Mouse (Mus musculus) embryo, embryonic 11.5 days (tissue): ENCODE results near the gene Mrpl38.

Source experiments
- DNase-seq: peaks from one replicate; pipeline ENCODE4 v3.0.0-alpha.2; 2012; ENCODE audit warnings: low read depth, low spot score

Gene Mrpl38

DNA sequence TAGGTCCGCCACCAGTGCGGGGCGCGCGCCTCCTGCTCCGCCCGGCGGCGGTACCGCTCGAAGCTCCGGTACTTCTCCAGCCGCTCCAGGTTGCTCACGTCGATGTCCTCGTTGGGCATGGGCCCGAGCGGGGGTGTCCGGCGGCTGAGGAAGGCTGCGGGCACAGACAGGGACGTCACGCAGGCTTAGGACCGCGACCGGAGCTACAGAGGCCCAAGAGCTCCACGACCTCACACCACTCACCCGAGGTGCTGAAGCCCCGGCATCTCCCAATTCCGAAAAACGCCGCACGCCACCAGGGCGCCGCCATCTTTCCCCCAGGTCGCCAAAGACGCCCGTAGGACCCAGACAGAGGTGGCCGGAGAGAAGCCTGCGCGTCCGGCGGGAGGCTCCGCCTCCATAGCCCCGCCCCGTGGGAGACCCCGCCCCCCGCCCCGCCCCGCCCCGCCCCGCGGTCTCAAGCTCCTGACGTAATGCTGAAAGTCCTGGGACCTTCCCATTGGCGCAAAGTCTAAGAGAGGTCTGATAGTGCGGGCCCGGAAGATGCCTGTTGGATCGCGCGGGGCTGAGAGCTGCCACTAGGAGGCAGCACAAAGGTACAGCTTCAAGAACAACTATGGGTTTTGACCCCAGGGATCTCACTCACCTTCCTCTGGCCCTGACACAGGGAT is at the start of gene Mrpl38:
Mrpl38 (minus strand) TSS at position 401 of the 671 bp plus-strand sequence.
- DNase-seq = peak; percentile 94

- DNase-seq = no peak
These were observed 48.7 kb upstream of the Mrpl38 start for GRCm38 (mm10) chr11:116187226-116187930.

GRCm38 (mm10) chr11:116186360-116186759 is 47.7 kb upstream of the Mrpl38 start:
- DNase-seq = no peak

DNA sequence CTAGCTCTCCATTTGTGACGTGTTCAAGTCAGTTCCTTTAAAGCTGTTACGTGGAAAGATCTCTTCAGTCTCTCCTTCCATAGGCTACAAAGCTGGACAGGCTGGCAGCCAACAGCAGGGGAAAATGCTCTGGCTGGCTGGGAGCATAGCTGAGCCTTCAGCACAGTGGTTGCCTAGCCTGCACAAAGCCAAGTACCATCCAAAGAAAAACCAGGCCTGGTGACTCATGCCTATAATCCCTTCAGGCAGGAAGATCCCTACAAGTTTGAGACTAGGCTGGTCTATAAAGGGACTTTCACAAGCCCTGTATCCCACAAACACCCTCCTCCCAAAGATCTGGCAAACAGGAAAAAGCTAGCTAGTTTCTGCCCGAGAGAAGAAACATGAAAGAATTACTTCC is 47.2 kb upstream of the Mrpl38 start:
- DNase-seq = no peak

DNA sequence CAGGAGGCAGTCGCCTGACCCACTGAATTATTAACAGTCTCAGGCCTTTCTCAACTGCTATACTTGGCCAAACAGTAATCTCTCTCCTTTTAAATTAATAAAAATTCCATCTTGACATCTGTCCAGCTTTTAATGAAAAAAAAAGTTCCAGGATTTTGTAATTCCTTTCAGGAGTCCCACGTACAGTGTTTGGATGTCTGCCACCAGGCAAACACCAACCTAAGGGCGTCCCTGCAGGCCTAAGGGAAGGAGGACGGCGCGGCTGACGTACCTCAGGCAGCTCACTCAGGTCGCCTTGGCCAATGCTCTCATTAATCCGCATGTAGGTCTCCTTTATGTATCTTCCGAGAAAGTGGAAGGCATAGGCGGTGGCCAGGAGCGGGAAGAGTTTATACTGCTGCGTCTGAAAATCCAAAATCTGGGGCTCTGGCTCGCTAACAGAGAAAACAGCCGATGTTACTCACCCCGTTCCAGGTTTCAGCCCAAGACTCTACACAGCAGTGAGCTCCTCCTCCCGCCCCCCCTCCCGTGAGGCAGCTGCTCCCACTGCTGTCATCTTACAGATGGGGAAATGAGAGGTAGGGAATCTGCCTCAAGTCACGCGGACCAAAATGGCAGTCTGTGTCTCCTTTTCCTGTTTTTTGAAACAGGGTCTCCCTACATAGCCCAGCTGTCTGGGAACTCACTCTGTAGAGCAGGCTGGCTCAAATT is 39.9 kb upstream of the Mrpl38 start:
- no peak for DNase-seq

GRCm38 (mm10) chr11:116176010-116176409 is 37.3 kb upstream of the Mrpl38 start:
- no peak for DNase-seq

GRCm38 (mm10) chr11:116174775-116175448 is 36.2 kb upstream of the Mrpl38 start:
- no peak for DNase-seq

- no peak for DNase-seq
These were observed 33.3 kb upstream of the Mrpl38 start for GRCm38 (mm10) chr11:116171959-116172358.

DNA sequence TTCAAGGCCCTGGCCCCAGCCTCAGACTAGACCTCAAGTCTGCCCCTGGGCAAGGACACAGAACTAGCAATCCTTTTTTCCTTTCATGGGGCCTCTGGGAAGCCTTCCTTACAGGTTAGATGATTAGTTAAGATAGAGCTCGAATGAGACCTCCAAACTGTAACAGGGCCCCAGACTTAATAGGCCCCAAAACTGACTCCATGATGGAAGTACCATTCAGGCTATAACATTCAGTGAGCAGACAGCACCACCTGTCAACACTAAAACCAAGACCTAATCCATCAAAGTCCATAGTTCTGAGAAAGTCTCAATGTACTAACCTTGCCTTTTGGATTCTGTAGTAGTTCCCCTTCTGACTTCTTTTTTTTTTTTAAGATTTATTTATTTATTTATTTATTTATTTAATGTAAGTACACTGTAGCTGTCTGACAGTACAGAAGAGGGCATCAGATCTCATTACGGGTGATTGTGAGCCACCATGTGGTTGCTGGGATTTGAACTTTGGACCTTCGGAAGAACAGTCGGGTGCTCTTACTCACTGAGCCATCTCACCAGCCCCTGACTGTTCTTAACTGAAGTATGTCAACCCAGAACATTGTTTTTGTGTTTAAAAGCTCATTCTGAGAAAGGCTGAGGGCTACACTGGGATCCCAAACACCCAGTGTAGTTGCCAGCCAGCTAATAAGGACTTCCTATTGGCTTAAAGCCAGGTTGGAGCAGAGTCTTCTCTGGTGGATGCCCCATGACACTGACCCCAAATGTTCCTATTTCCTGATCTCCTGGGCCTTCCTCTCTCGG is 31.5 kb upstream of the Mrpl38 start:
- no peak for DNase-seq

DNA sequence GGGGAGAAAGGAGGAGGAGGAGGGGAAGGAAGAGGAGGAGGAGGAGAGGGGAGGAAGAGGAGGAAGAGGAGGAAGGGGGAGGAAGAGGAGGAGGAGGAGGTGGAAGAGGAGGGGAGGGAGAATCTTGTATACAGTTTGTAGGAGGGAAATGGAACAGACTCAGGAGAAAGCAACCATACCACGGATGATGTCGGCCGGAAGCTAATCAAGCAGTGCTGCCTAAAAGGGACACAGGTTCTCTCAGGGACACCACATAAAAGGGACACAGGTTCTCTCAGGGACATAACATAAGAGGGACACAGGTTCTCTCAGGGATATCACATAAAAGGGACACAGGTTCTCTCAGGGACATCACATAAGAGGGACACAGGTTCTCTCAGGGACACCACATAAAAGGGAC is 30.5 kb upstream of the Mrpl38 start:
- DNase-seq = no peak

DNA sequence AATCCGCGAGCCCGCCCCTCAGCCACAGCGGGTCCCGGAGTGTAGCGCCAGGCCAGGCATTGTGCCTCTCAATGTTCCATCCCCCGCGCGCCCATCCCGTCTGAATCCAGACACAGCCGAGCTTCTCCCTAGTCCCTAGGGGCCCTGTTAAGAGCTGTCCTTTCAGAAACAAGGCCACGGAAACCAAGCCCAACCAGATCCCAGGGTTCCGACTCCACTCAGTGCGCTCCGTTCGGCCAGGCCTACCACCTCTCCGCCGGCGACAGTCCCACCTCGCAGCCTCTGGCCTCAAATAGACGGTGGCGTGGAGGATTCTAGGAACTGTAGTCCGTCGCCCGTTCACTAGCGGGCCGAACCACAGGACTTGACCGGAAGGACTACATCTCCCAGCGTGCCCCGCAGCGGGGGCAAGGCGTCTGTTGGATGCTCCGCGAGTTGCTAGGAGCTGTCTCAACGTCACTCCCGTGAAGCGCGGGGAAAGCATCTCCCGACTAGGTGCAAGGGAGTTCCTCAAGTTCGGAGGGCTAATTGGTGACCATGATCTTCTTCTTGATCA is 29.3 kb upstream of the Mrpl38 start, which contains the start of gene Fbf1:
Fbf1 (minus strand) TSS at position 283 of the 556 bp plus-strand sequence.
- DNase-seq = peak; percentile 92

- DNase-seq = peak; percentile 8
These were observed 28.6 kb upstream of the Mrpl38 start for GRCm38 (mm10) chr11:116167232-116167631.

DNA sequence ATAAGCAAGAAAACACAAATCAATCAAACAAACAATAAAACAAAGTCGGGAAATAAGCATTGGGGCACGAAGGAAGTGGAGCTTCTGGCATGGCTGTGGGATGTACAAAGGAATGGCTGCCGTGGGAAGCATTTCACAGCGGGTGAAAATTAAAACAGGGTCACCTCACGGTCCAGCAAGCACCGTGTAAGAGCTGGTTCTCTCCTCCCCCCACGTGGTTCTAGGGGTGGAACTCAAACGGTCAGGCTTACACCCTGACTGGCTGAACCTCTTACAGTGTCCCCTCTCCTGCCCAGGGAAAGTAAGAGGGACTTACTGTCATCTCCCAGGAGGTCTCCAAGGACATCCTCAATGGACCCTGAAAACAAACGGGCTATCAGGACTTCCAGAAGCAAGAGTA is 24.3 kb upstream of the Mrpl38 start:
- no peak for DNase-seq

DNA sequence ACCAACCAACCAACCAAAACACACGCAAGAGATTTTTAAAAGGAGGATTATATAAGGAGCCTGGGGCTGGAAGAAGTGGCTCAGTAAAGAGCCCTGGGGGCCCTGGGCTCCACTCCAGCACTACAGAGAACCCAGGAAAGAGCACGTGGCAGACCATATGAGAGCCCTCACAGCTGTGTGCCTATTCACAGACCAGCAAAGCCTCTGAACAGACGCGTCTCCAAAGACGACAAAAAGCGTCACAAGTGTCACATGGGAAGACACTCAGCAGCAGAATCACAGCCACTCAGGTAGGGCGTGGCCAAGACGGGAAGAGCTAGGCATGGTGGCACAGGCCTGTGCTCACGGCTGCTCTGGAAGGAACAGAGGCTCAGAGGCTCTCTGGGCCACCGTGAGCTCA is 23.5 kb upstream of the Mrpl38 start:
- DNase-seq = no peak

- no peak for DNase-seq
These were observed 22.6 kb upstream of the Mrpl38 start for GRCm38 (mm10) chr11:116161312-116161711.

GRCm38 (mm10) chr11:116150960-116151359 is 12.3 kb upstream of the Mrpl38 start:
- no peak for DNase-seq

DNA sequence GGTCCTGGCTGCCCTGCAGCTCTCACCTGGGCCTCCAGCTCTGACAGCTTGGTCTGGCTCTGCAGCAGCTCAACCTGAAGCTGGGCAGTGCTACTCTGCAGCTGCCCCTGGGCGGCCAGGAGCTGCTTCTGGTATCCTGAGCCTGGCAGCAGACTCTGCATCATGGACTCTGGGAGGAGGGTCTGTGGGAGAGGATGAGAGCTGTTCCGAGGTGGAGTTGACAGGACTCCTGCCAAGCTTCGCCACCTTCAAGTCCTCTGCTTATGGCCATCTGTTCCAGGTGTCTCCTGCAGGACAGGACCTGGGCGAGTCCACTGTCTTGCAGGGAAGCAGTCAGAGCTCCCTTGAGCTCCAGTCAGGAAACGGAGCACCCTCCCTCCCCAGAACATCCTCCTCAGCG is 10.7 kb upstream of the Mrpl38 start:
- no peak for DNase-seq

GRCm38 (mm10) chr11:116148761-116149221 is 10.1 kb upstream of the Mrpl38 start:
- no peak for DNase-seq

DNA sequence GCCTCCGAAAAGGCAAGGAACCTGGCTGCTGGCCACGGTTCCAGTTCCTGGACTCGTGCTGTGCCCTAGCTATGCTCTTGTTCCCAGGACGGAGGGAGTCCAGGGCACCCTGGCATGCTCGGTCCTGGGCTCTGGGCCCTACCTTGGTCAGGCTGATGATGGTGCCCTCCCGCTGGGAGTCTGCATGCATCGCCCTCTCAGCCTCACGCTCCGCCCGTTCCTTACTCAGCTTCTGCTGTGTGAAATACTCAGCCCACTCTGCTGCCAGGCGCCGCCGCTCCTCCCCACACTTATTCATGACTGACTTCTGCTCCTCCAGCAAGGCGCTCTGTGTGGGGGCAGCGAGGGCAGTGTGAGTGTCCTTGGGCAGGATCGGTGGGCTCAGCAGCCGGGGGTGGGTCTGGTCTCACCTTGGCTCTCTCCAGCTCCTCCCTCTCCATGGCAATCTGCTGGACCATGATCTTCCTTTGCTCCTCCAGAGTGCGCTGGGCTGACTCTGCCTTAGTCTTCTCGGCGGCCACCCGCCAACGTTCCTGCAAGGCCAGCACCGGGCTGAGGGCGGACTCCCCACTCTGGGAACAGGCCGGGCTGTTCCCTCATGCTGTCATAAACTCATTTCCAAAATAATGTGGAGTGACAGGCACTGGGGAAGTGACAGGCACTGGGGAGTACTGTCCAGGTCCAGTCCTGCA is 7.8 kb upstream of the Mrpl38 start:
- no peak for DNase-seq
